Mouse (Mus musculus) left cerebral cortex, postnatal 14 days (tissue): ENCODE measurements around the gene Fkbp15. TPM values are rescaled to one million over a fixed set of nuclear protein-coding genes. Genes with fewer than 3 reads are reported as not detected.
A peak's percentile ranks its signal among the peaks of the same experiment; 100 is the strongest.

Source experiments
- DNase-seq, 2 experiments: peaks; one replicate each; pipeline ENCODE4 v3.0.0; 2021 to 2022; ENCODE audit warnings: low spot score in 2 of 2, mixed read lengths in 1 of 2
- intact Hi-C: fragments of 180-260 bp; cut with DNase I; formaldehyde crosslinking; loops from one replicate; pipeline ENCODE4 v1.15.1; 2025
- total RNA-seq, 2 experiments: library from RNA; stranded (reverse); gene quantifications; 2 replicates each; pipeline ENCODE4 v1.2.3; 2021

Fkbp15 gene
- total RNA-seq, 2 experiments from 2014 or later: 37.3 to 40.2 TPM

GRCm38 (mm10) chr4:62344000-62344399, 16.3 kb downstream of the Fkbp15 start:
- intact Hi-C loops: no loop called here

GRCm38 (mm10) chr4:62338536-62338935, 21.8 kb downstream of the Fkbp15 start:
- intact Hi-C loops: no loop called here
- no peak for DNase-seq

More at GRCm38 (mm10) chr4:62344000-62344399, 16.3 kb downstream of the Fkbp15 start:
- DNase-seq: no peak

DNA sequence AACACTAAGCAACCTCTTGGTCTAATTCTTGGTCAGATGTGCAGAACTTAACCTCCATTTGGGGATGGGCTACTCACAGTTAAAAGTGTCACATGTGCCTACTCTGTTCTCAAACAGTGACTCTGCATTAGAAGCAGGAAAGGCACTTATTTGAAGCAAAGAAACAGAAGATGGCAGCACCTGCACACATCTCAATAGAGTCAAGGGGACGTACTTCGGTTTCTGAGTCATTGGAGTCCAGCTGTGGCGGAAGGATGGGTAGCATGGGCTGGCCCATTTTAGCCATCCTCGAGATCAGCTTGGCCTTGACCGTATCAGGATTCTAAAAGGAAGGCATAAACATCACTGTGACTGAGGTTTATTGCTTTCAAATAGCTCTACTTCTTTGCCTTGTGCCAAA, 28.4 kb downstream of the Fkbp15 start:
- no peak for DNase-seq
- intact Hi-C loops: no loop called here

DNA sequence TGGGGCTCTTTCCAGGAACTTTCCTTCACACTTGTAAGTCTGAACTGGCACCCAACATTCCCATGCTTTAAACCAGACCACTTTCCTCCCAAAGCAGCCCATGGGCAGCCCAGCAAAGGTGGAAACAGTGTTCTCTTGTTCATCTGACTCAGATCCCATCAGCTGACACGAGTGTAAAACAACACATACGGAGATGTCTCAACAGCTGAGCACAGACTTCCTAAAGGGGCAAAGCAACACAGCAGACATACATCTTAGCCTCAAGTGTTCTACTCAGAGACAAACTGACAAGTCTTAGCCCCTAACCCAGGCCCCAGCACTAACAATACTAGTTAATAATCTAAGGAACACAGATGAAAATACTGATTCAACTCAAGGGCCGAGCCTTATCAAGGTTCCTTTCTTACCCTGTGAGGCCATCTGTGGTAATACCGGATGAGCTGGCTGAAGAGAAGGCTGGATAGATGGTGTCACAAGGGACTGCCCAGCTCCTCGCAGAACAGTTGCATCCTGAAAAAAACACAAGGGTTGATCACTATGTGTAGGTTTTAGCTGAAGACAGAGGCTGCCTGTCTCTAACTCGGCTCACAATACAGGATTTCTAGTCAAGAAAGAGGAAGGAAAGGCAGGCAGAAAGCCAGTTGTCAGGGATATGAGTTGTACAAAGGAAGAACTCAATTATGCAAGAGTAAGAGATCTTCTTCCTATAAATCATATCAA, 31.2 kb downstream of the Fkbp15 start:
- intact Hi-C loops: no loop called here
- DNase-seq: no peak

DNA sequence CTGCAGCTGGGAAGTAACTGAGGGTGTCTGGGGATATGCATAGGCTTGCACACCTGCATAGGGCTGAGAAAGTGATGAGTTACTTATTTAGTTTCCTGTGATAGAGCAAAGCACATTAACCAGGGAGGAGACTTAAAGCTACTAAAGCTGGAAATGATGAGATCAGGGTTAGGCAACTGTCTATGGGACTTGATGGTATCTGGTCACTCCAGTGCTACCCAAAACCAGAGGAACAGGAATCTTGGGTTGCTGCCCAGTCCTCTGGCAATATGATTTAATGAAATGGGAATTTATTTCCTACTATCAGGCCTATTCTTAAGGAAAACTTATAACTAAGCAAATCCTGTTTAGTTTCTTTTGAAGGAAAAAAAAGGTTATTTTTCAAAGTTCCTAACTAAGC, 34.2 kb downstream of the Fkbp15 start:
- DNase-seq: no peak
- intact Hi-C loops: no loop called here

- intact Hi-C loops: no loop called here
- DNase-seq: no peak
Observed at GRCm38 (mm10) chr4:62322684-62323083, 37.7 kb downstream of the Fkbp15 start.

- no peak for DNase-seq
- intact Hi-C loops: no loop called here
Observed at GRCm38 (mm10) chr4:62318294-62318693, 42.1 kb downstream of the Fkbp15 start.

DNA sequence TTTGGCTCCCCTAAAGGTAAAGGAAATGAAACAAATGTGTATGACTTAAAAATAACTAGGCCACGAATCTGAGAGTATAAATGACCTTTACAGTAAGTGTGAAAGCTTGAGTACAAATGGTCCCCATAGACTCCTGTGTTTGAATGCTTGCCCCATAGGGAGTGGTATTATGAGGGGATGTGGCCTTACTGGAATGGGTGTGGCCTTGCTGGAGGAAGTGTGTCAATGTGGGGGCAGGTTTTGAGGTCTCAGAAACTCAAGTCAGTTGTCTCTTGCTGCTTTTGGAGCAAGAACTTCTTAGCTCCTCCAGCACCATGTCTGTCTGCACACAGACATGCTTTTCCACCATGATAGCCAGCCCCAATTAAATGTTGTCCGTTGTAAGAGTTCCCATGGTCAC, 43.9 kb downstream of the Fkbp15 start:
- no peak for DNase-seq
- intact Hi-C loops: no loop called here

- intact Hi-C loops: no loop called here
- DNase-seq: no peak
Observed at GRCm38 (mm10) chr4:62314516-62314915, 45.8 kb downstream of the Fkbp15 start.

GRCm38 (mm10) chr4:62313641-62314211, 46.6 kb downstream of the Fkbp15 start:
- no peak for DNase-seq
- intact Hi-C loops: no loop called here

DNA sequence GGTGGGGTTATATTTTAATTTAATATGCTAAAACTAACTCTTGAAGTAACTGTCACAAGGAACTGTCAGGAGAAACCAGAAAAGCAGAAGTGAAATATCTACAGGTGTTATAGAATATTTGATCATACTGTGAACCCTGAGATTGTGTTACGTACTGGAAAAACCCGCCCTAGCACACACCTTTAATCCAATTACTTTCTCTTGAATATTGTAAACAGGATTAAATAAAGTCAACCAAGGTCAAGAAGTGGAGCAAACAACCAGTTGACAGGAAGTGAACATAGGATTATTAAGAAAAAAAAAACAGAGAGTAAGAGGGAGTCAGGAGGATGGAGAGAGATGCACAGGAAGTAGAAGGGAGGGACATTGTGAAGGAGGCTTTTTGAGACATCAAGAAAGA, 47.5 kb downstream of the Fkbp15 start:
- DNase-seq: no peak
- intact Hi-C loops: no loop called here

DNA sequence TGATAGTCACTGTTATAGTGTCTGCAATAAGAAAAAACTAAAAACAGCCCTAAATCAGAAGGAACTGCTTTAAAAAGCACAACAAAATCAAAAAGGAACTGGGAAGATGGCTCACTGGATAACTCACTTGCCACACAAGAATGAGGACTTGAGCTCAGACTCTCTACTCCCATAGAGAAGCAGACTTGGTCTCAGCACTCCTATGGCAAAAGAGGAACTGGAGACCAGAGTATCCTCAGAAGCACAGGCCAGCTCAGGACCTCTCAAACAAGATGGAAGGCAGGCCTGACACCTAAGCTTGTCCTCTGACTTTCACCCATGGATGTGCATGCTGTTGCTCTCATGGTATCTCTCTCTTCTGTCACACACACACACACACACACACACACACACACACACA, 51.9 kb downstream of the Fkbp15 start:
- intact Hi-C loops: no loop called here

GRCm38 (mm10) chr4:62306840-62307239, 53.5 kb downstream of the Fkbp15 start:
- intact Hi-C loops: no loop called here
- no peak for DNase-seq

More for the DNA sequence above, 51.9 kb downstream of the Fkbp15 start:
- DNase-seq: no peak

DNA sequence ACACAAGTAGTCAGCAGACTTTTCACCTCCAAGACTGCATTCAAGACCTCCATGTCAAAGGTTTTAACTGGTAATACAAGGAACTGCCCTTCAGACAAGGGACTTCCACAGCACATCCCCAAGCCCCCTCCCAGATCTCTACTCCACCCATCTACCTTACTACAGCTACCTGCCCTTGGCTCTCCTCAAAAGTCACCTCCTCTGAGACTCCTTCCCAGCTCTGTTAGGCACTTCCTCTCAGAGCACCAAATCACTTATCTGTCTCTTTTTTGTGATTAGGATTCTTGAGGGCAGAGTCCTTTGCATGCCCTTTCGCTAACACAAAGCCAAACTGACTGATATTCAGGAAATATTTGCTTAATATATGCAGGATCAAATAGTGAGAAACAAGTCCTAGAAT, 54.0 kb downstream of the Fkbp15 start:
- intact Hi-C loops: no loop called here
- no peak for DNase-seq

GRCm38 (mm10) chr4:62303288-62303687, 57.1 kb downstream of the Fkbp15 start:
- no peak for DNase-seq
- intact Hi-C loops: no loop called here

DNA sequence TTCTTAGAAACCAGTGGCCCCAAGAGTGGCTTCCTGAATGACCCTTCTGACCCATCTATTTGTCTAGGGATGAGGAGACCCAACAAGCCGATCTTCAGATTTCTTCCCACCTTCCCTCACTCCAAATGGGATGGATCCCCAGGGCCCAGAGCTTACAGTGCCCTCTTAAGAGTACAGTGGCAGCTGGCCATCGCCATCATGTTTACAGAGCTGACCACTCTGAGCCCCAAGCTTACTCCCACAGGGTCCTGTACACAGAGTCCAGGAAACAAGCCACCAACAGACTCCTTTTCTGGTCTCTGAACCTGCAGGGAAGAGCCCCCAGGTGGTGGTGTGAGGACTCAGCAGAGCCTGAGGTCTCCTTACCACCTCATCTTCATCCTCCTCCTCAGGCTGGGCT, 57.6 kb downstream of the Fkbp15 start:
- intact Hi-C loops: no loop called here
- no peak for DNase-seq

DNA sequence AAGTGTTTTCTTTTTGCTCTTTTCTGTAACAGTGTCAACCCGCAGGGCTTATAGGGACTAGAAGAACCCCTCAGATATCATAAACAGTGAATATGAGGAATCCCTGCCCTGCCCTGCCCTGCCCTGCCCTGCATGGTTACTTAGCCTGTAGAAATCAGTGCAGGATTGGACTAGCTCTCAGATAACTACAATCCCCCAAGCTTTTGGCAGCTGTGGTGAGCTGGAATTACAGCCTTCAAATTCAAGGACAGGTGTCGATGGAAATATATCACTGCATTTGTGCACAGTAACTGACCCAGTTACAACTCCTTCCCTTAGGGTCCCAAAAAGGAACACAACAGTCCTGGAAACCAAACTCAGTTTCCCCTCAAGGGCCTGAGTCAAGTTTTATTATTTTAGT, 60.3 kb downstream of the Fkbp15 start:
- intact Hi-C loops: no loop called here
- no peak for DNase-seq

DNA sequence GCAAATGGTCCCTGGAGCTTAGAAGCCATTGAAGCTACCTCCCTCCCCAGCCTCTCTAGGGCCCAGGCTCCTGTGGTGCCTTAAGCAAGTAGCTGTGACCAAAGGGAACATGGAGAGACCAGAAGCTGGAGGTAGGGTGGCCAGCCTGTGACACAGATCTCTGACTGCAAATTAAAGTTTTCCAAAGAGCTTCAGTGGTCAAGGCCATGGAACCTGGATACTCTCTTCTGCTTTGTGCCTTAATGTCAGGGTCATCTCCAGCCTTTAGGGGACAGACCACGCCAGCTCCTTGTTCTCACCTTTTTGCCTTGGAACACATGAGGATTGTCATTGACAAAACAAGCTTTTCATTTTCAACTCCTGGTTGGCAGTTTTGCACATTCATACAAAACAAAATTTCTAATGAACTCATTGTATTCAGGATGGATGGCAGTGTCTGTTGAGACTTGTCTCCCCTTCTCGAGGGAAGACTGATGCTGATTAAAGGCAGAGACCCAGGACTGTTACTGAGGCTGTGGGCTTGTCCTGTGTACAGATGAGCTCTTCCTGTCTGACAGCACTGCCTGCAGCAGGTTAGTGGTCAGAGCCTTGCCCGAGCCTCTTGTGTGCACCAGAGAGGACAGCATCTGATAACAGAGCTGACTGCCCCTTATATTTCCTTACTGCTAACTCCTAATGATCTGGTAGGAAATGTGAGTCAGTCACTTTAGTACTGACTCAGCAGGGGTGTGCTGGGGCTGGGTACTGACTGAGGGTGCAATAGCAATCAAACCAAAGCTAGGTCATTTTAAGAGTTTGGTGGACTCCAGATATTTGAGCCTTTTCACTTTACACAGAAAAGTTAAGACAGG, 62.8 kb downstream of the Fkbp15 start:
- no peak for DNase-seq
- intact Hi-C loops: no loop called here

GRCm38 (mm10) chr4:62294741-62295140, 65.6 kb downstream of the Fkbp15 start:
- intact Hi-C loops: no loop called here
- no peak for DNase-seq

DNA sequence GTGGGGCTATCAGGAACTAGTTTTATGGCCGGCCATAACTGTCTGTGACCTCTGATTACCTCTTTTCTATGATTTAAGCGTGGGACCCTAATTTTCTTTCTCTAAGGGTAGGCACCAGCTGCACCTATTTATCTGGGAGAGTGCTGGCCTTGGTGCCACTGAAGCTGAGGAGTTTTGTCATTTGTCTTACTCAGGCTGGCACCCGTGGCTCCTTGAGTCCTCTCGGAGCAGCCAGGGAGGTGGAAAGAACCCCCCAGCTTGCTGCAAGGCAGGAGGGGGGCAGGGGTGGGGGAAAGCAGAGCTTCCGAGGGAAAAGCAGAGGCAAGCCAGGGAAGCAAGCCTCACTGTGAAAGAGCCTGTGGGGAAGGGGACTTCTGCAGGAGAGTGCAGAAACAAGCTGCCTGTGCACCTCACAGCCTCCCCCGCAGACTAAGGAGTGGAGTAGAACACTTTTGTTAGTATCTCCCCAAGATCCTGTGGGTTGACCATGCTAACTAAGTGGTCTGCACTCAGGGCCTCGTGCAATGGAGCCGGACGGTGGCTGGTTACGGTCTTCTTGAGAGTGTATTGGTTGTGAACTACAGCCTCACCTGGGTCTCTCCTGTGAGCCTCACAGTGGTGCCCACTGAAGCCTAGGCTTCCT, 67.0 kb downstream of the Fkbp15 start:
- peak; percentile 32 to 54 for DNase-seq
- intact Hi-C loops: no loop called here
